ENCODE assay signal across 9 mouse cellular contexts in the genomic region with DNA sequence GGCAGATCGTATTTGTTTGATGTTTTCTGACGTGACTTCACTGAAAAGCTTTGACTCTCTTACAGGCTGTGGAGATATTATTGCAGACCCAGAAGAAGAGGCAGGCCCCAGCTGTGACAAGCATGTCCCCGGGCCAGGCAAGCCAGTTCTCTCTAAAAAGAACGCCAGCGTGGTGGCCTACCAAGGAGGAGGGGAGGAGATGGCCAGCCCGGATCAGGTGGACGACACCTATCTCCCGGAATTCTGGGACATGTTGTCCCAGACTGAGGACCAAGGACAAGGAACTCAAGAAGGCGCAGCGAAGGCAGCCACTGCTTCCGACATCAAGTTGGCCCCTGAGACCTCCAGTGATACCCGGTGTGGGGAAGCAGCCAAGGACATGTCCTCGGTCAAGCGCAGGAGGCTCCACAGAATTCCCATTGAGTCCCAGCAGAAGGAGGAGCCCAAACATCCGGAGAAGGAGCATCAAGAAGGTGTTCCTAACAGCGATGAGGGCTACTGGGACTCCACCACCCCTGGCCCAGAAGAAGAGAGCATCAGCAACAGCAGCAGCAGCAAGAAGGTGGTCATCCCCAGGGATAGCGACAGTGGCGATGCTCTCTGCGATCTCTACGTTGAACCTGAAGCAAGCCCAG. TPM values are rescaled to one million over a fixed set of nuclear protein-coding genes. Genes with fewer than 3 reads are reported as not detected.
DNase-seq lines count a peak whose midpoint lies in the region; ATAC-seq and TF ChIP-seq lines count a peak whose summit lies in the region.
"Had no signal": no experiment of that assay in that cellular context is flagged by ENCODE, and none has a peak within 500 bp of the region (broad histone marks: within the 10 kb centered on the region; RNA-seq: fewer than 3 reads in every experiment).

No protein-coding gene starts in this region.

- no peaks in the 10 kb centered on the region for H3K9me3 ChIP-seq in heart, embryonic 15.5 days (replicated peaks)
- H3K9me3 ChIP-seq in forebrain, embryonic 13.5 days (replicated peaks) = no peaks in the 10 kb centered on the region
- no peaks in the 10 kb centered on the region for H3K9me3 ChIP-seq in liver, embryonic 13.5 days (replicated peaks)

- H3K27ac ChIP-seq in heart, embryonic 15.5 days = no peak overlapping the region
- H3K27ac ChIP-seq in bone marrow macrophage, adult 2 months (ENCODE audit: insufficient read depth, low read depth, low read length) = no peak overlapping the region
- peak overlapping the region; percentile 97 for H3K27ac ChIP-seq in forebrain, embryonic 13.5 days
- H3K27ac ChIP-seq in liver, embryonic 13.5 days = no peak overlapping the region

- TF ChIP-seq POLR2A in bone marrow macrophage, adult 2 months (IDR thresholded peaks at IDR 0.05; ENCODE audit: borderline replicate concordance, low read depth, low read length) = no peak

- TF ChIP-seq CTCF in bone marrow macrophage, adult 2 months (IDR thresholded peaks at IDR 0.05; ENCODE audit: low read depth, low read length) = no peak

- 54% methylated on average over 20 of the region's 20 CpGs for WGBS in heart, embryonic 15.5 days
- 53% methylated on average over 20 of the region's 20 CpGs for WGBS in forebrain, embryonic 13.5 days
- WGBS in liver, embryonic 13.5 days (ENCODE audit: insufficient replicate concordance) = 43% methylated on average over 20 of the region's 20 CpGs

- peaks cover 47% of the 10 kb centered on the region for H3K27me3 ChIP-seq in heart, embryonic 15.5 days
- 0 out of 2 replicates have a peak, but pooled peaks cover 2% of the 10 kb centered on the region for H3K27me3 ChIP-seq in forebrain, embryonic 13.5 days
- peaks cover 46% of the 10 kb centered on the region for H3K27me3 ChIP-seq in liver, embryonic 13.5 days
- H3K27me3 ChIP-seq: CH12.LX had no signal

- intact Hi-C loops in heart, postnatal 25 days (cut with DNase I) = no loop called here
- intact Hi-C loops in gastrocnemius, postnatal 14 days (cut with DNase I; ENCODE audit: low total_unique reads) = no loop called here

- DNase-seq in heart, postnatal 25 days (ENCODE audit: low spot score) = no peak
- no peak for DNase-seq in liver, embryonic 13.5 days
- DNase-seq in gastrocnemius, postnatal 14 days = no peak
- no peak for DNase-seq in ovary, adult 18-20 months (ENCODE audit: low spot score)
- DNase-seq in lung, postnatal 36 days = no peak

- peak overlapping the region; percentile 63 for H3K4me3 ChIP-seq in heart, embryonic 15.5 days
- peak overlapping the region; percentile 54; the same call in 1 of the 2 replicates for H3K4me3 ChIP-seq in bone marrow macrophage, adult 2 months (ENCODE audit: insufficient read depth, low read length)
- peak overlapping the region; percentile 87 for H3K4me3 ChIP-seq in forebrain, embryonic 13.5 days
- H3K4me3 ChIP-seq in liver, embryonic 13.5 days (replicated peaks) = peak overlapping the region; percentile 52; the same call in 1 of the 2 replicates

- peak overlapping the region; percentile 98 for H3K4me2 ChIP-seq in heart, embryonic 15.5 days
- peak overlapping the region; percentile 77 for H3K4me2 ChIP-seq in forebrain, embryonic 13.5 days
- peak overlapping the region; percentile 63 for H3K4me2 ChIP-seq in liver, embryonic 13.5 days

- no peak overlapping the region for H3K9ac ChIP-seq in heart, embryonic 15.5 days
- peak overlapping the region; percentile 96 for H3K9ac ChIP-seq in forebrain, embryonic 13.5 days
- no peak overlapping the region for H3K9ac ChIP-seq in liver, embryonic 13.5 days

- no peak for ATAC-seq in heart, embryonic 15.5 days (replicated peaks; ENCODE audit: insufficient number of reproducible peaks, insufficient read depth, low FRiP score, low read depth)
- no peak for ATAC-seq in forebrain, embryonic 13.5 days
- ATAC-seq in liver, embryonic 13.5 days (ENCODE audit: low read depth) = no peak

- peaks cover 15% of the 10 kb centered on the region for H3K4me1 ChIP-seq in heart, embryonic 15.5 days (replicated peaks)
- no peaks in the 10 kb centered on the region for H3K4me1 ChIP-seq in bone marrow macrophage, adult 2 months (ENCODE audit: control insufficient read depth, insufficient read depth, low read length)
- peaks cover 61% of the 10 kb centered on the region for H3K4me1 ChIP-seq in forebrain, embryonic 13.5 days
- H3K4me1 ChIP-seq in liver, embryonic 13.5 days (replicated peaks) = no peaks in the 10 kb centered on the region

- H3K36me3 ChIP-seq in heart, embryonic 15.5 days = no peaks in the 10 kb centered on the region
- peaks cover 13% of the 10 kb centered on the region; the same call in 1 of the 2 replicates for H3K36me3 ChIP-seq in forebrain, embryonic 13.5 days (ENCODE audit: poor library complexity, severe bottlenecking)
- no peaks in the 10 kb centered on the region for H3K36me3 ChIP-seq in liver, embryonic 13.5 days

RNA-seq across cellular contexts. Expression of a gene that starts 6.4 kb away (rescaled TPM):
- polyA plus RNA-seq in heart, embryonic 15.5 days (2015; fragmentation: Nextera tagmentation; extraction: Ambion mirVana) = 0.48 and 1.1 TPM in 2 replicates
- total RNA-seq in heart, postnatal 25 days (2021) = not detected
- polyA plus RNA-seq in bone marrow macrophage, adult 2 months (2012; ENCODE audit: insufficient read depth, insufficient read length, missing spikeins) = 0.15 TPM in 1 of 2 replicates, not detected in the other
- 24.4 and 31.0 TPM in 2 replicates for polyA plus RNA-seq in forebrain, embryonic 13.5 days (2015; fragmentation: Nextera tagmentation; extraction: Ambion mirVana)
- polyA plus RNA-seq in liver, embryonic 13.5 days (2015; fragmentation: Nextera tagmentation; extraction: Ambion mirVana) = 0.22 and 0.24 TPM in 2 replicates
- under 1 TPM; 0.11 to 0.16 TPM for total RNA-seq in gastrocnemius, postnatal 14 days (2021)
- total RNA-seq: CH12.LX had no signal

Comparison
In these comparisons a context has a peak if more than half of its experiments do, and no peak if none do; other contexts are left out.
1. RNA of a gene that starts 6.4 kb away (polyA plus RNA-seq): 24.4 to 31.0 TPM in forebrain, embryonic 13.5 days; 0.48 to 1.1 TPM in heart, embryonic 15.5 days, 0.22 to 0.24 TPM in liver, embryonic 13.5 days and 0.15 TPM in bone marrow macrophage, adult 2 months; every median in the first group is over 10 times any median in the second.
2. Peak in every context shown above with its lines, with median percentiles within 50 percentile points of each other: H3K4me2 ChIP-seq and H3K4me3 ChIP-seq.